Mouse (Mus musculus) 3T3-L1 (cell line): ENCODE measurements at regions not wholly inside any gene's neighbourhood (a gene's known extent, or its start where the extent isn't known, plus 50 kb on each side); places are given as distances from the start of the nearest gene placed in this dataset.

Experiments
- DNase-seq: peaks from one replicate; pipeline ENCODE4 v3.0.0-alpha.2; 2015; ENCODE audit warnings: low read depth, low spot score

DNA sequence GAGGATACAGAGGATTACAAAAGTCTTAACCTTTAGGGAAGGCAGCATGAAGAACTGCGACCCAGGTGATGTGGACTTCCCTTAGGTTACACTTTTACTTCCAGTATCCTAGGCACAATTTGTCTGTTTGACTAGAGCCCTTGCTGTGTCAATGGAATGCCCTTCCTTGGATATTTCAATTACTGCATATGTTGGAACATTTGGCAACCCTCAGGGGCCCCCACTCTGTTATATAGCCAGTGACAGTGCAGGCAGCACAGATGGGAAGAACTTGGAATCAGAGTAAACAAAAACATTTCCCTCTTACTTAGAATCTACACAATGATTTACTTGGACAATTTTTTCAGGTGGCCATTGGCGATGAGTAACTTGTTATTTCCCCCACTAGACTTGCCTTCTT, 82.4 kb downstream of the Izumo3 start:
- no peak for DNase-seq

DNA sequence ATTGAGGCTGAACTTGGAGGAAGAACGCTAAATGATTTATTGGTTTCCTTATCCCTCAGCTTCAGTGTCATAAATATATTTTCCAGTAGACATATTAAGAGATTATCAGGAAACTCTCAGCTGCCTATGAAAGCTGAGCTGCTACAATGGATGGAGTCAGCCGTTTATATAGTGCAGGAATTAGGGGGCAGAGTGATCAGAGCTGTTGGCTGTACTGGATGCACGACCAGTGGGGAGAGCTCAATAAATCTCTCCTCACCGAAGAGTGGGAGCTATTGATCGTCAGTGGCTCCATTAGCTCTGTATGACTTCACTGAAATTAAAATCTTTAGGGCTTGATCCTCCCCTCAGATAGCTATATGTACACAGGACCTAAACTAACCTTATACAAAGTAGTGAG, 86.1 kb downstream of the Izumo3 start:
- no peak for DNase-seq

DNA sequence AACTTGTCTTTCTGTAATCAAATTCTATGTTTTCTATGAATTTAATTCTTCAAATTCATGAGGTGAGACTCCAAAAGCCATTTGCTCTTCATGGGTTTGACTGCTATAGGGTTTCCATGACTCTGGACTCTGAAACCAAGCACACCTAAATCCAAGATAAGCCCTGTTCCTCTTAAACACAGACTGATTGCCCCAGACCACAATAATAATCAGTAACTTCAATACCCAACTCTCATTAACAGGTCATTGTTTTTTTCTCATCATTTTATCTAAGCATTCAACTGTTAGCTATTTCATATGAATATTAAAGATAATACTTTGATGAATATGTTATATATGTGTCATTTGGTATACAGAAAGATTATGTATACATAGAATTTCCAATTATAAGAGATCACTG, 92.1 kb downstream of the Izumo3 start:
- no peak for DNase-seq

- no peak for DNase-seq
Observed at GRCm38 (mm10) chr4:92024498-92025113, 122.4 kb downstream of the Izumo3 start.

- peak; percentile 17 for DNase-seq
Observed at GRCm38 (mm10) chr4:92000263-92000662, 146.8 kb downstream of the Izumo3 start.

GRCm38 (mm10) chr4:91989381-91989780, 157.7 kb downstream of the Izumo3 start:
- DNase-seq, result no peak
